Mouse (Mus musculus): ENCODE measurements around the gene Lmbr1l. TPM values are rescaled to one million over a fixed set of nuclear protein-coding genes. Genes with fewer than 3 reads are reported as not detected.

Lmbr1l gene
- polyA plus RNA-seq, 1 experiment from 2014 or later, result 29.3 TPM

DNA sequence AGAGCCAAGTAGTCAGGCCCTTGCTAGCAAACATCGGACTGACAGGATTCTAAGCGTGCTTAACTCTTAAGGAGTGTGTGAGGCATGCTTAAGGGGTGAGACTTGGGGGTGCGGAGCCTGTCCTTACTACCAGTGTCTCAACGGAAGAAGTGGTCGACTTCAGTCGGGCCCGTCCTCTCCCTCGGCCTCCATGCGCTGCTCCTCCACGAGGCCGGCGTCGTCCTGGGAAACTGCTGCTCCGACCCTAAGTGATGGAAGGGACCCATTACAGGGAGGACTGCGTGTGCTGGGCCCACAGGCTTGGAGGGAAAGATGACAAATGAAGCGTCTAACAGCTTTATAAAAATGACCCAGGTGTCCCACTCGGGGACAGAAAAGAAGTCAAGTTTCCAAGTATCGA, 57.1 kb downstream of the Lmbr1l start:
- H3K27me3 ChIP-seq, result no peaks in the 10 kb centered on the region
- H3K36me3 ChIP-seq, result peaks cover 94% of the 10 kb centered on the region
- no peak overlapping the region for H3K9ac ChIP-seq
- H3K4me2 ChIP-seq, result no peak overlapping the region
- no peak for ATAC-seq (ENCODE audit: low FRiP score, low read depth)
- 94% methylated on average over 18 of the region's 18 CpGs for WGBS
- no peak overlapping the region for H3K27ac ChIP-seq (replicated peaks)
- H3K4me1 ChIP-seq (replicated peaks), result no peaks in the 10 kb centered on the region
- no peak overlapping the region for H3K4me3 ChIP-seq
- H3K9me3 ChIP-seq, result no peaks in the 10 kb centered on the region

DNA sequence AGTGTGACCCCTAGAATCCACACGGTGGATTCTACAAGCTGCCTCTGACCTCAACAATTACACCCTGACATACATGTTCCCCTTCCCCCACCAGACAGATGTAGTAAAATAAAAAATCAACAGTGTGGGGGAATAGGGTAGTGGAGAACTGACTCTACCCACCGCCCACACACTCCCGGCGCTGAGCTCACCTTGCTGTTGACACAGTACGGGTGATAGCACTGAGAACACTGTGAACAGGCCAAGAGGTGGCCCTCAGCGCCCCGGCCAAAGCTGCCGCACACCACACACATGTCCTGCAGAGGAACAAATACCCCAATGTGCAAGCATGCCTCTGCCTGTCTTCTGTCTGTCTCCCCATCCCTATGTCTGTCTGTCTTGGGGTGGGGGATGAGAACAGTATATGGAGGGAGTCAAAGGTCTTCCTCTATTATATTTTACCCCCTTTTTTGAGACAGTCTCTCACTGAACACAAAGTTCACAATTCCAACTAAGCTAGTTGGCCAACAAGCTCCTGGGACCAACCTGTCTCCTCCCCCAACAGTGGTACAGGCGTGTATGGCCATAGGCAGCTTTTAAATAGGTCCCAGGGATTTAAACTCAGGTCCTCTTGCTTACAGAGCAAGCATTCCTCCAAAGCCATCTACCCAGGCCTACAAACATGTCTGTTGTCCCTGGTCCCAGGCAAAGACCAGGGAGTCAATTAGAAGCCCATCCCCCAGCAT, 58.5 kb downstream of the Lmbr1l start:
- WGBS, result 83% methylated on average over 9 of the region's 9 CpGs
- no peak for ATAC-seq (ENCODE audit: low FRiP score, low read depth)

DNA sequence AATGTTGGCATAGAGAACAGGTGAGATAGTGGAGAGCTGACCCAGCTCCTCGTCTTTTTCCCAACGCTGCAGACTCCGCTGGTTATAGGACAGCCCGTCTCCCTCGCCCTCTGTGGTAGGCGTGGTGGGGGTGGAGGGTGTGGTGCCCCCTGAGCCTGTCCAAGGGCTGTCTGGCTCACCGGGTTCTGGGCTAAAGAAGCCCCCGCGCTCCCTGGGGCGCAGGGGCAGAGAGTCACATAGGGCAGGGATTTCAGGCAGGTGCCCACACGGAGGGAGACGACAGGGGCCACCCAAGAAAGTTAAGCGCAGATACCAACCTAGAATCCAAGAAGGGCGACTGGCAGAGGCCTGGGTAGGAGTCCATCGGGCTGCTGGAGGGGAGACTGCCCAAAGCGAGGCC, 63.8 kb downstream of the Lmbr1l start:
- Histone ChIP-seq H3K36me3 (peaks cover 93% of the 10 kb centered on the region), H3K4me3 (no peak overlapping the region), H3K9ac (no peak overlapping the region), H3K4me2 (no peak overlapping the region), H3K27ac (replicated peaks) (no peak overlapping the region), H3K4me1 (replicated peaks) (no peaks in the 10 kb centered on the region), H3K27me3 (no peaks in the 10 kb centered on the region), H3K9me3 (no peaks in the 10 kb centered on the region)
- ATAC-seq (ENCODE audit: low FRiP score, low read depth), result no peak
- 93% methylated on average over 16 of the region's 16 CpGs for WGBS

More for the DNA sequence above, 58.5 kb downstream of the Lmbr1l start:
- H3K4me1 ChIP-seq (replicated peaks), result no peaks in the 10 kb centered on the region
- no peak overlapping the region for H3K4me3 ChIP-seq
- H3K4me2 ChIP-seq, result no peak overlapping the region
- no peaks in the 10 kb centered on the region for H3K9me3 ChIP-seq
- no peak overlapping the region for H3K9ac ChIP-seq
- no peak overlapping the region for H3K27ac ChIP-seq (replicated peaks)
- H3K36me3 ChIP-seq, result peaks cover 93% of the 10 kb centered on the region
- no peaks in the 10 kb centered on the region for H3K27me3 ChIP-seq

Other genes with a start within 250 kb of the Lmbr1l start
- gene Rnd1, start 240.8 kb downstream of the Lmbr1l start, polyA plus RNA-seq (2015; fragmentation: Nextera tagmentation; extraction: Ambion mirVana), result 10.3 and 10.4 TPM in 2 replicates
- gene Ccdc65, start 210.0 kb downstream of the Lmbr1l start, polyA plus RNA-seq (2015; fragmentation: Nextera tagmentation; extraction: Ambion mirVana), result 6.8 TPM in 2 replicates
- gene Fkbp11, start 190.0 kb downstream of the Lmbr1l start, polyA plus RNA-seq (2015; fragmentation: Nextera tagmentation; extraction: Ambion mirVana), result 5.7 TPM in 2 replicates
- gene Arf3, start 155.0 kb downstream of the Lmbr1l start, polyA plus RNA-seq (2015; fragmentation: Nextera tagmentation; extraction: Ambion mirVana), result 100.0 and 107 TPM in 2 replicates
- gene Wnt10b, start 140.1 kb downstream of the Lmbr1l start, polyA plus RNA-seq (2015; fragmentation: Nextera tagmentation; extraction: Ambion mirVana), result not detected in 2 replicates
- 1.9 and 2.5 TPM in 2 replicates for gene Wnt1, start 128.4 kb downstream of the Lmbr1l start, polyA plus RNA-seq (2015; fragmentation: Nextera tagmentation; extraction: Ambion mirVana)
- gene Ddn, start 108.7 kb downstream of the Lmbr1l start, polyA plus RNA-seq (2015; fragmentation: Nextera tagmentation; extraction: Ambion mirVana), result 0.34 and 0.48 TPM in 2 replicates
- gene Prkag1, start 86.7 kb downstream of the Lmbr1l start, polyA plus RNA-seq (2015; fragmentation: Nextera tagmentation; extraction: Ambion mirVana), result 73.4 and 75.3 TPM in 2 replicates
- gene Kmt2d, start 47.0 kb downstream of the Lmbr1l start, polyA plus RNA-seq (2015; fragmentation: Nextera tagmentation; extraction: Ambion mirVana), result 10.6 and 11.4 TPM in 2 replicates
- gene Rhebl1, start 23.7 kb downstream of the Lmbr1l start, polyA plus RNA-seq (2015; fragmentation: Nextera tagmentation; extraction: Ambion mirVana), result 32.1 and 34.5 TPM in 2 replicates
- 1.9 and 2.5 TPM in 2 replicates for gene Dhh, start 19.7 kb downstream of the Lmbr1l start, polyA plus RNA-seq (2015; fragmentation: Nextera tagmentation; extraction: Ambion mirVana)
- gene Tuba1b, start 16.3 kb upstream of the Lmbr1l start, polyA plus RNA-seq (2015; fragmentation: Nextera tagmentation; extraction: Ambion mirVana), result 1,411 and 1,419 TPM in 2 replicates
- gene Gm49450, start 35.3 kb upstream of the Lmbr1l start, polyA plus RNA-seq (2015; fragmentation: Nextera tagmentation; extraction: Ambion mirVana), result not detected in 2 replicates
- 14,750 and 15,534 TPM in 2 replicates for gene Tuba1a, start 35.5 kb upstream of the Lmbr1l start, polyA plus RNA-seq (2015; fragmentation: Nextera tagmentation; extraction: Ambion mirVana)
- gene Tuba1c, start 111.7 kb upstream of the Lmbr1l start, polyA plus RNA-seq (2015; fragmentation: Nextera tagmentation; extraction: Ambion mirVana), result 22.5 and 25.3 TPM in 2 replicates
- gene Prph, start 136.9 kb upstream of the Lmbr1l start, polyA plus RNA-seq (2015; fragmentation: Nextera tagmentation; extraction: Ambion mirVana), result 57.5 and 89.3 TPM in 2 replicates
- gene Troap, start 156.3 kb upstream of the Lmbr1l start, polyA plus RNA-seq (2015; fragmentation: Nextera tagmentation; extraction: Ambion mirVana), result 8.5 and 10.1 TPM in 2 replicates
- gene C1ql4, start 169.6 kb upstream of the Lmbr1l start, polyA plus RNA-seq (2015; fragmentation: Nextera tagmentation; extraction: Ambion mirVana), result 6.4 and 7.8 TPM in 2 replicates
- gene Dnajc22, start 174.9 kb upstream of the Lmbr1l start, polyA plus RNA-seq (2015; fragmentation: Nextera tagmentation; extraction: Ambion mirVana), result 1.1 and 1.3 TPM in 2 replicates
- gene Spats2, start 207.7 kb upstream of the Lmbr1l start, polyA plus RNA-seq (2015; fragmentation: Nextera tagmentation; extraction: Ambion mirVana), result 32.3 and 34.9 TPM in 2 replicates